8 mouse cellular contexts compared by ENCODE assay signal in the genomic region with DNA sequence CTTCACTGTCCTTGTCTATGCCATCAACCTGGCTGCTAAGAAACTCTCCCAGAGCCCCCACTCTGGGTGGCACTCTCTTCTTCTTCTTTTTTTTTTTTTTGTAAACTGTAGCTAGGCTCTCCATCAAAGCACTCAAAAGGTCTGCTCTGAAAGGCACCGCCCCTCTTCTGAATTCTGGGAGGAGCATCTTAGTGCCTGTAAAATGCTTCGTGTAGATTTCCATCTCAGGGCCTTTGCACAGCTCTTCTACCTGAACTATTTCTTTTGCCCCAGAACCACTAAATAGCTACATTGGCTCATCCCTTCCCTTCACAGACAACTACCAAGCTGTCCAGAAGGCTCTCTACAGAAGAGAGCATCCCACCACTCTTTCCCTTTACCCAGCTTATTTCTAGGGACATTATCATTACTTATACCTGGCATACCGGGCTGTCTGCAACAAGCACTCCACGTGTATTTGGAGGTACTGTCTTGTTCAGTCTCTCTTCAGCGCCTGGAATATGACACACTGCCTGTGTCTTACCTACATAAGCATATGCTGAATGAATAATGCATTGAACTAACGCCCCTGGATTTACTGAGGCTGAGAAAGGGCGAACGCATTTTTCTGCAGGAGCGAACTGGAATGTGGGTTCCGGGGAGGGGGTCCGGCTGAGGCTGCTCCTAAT. TPM values are rescaled to one million over a fixed set of nuclear protein-coding genes. Genes with fewer than 3 reads are reported as not detected.
DNase-seq lines count a peak whose midpoint lies in the region; ATAC-seq and TF ChIP-seq lines count a peak whose summit lies in the region.

No protein-coding gene starts in this region.

- H3K4me1 ChIP-seq in embryonic facial prominence, embryonic 12.5 days = peaks cover 3% of the 10 kb centered on the region; the same call in 1 of the 2 replicates
- no peaks in the 10 kb centered on the region for H3K4me1 ChIP-seq in limb, embryonic 11.5 days (ENCODE audit: control insufficient read depth, insufficient read depth, low read length)

- H3K9me3 ChIP-seq in embryonic facial prominence, embryonic 12.5 days = no peaks in the 10 kb centered on the region
- H3K9me3 ChIP-seq in limb, embryonic 11.5 days (ENCODE audit: control insufficient read depth, low read length) = no peaks in the 10 kb centered on the region

- DNase-seq in 3T3-L1 (ENCODE audit: low read depth, low spot score) = peak; percentile 84
- DNase-seq in A20 (ENCODE audit: low read depth, low spot score) = peak; percentile 80
- peak; percentile 28 for DNase-seq in limb, embryonic 11.5 days (ENCODE audit: low spot score)
- DNase-seq in adrenal gland, postnatal 10 days = no peak
- DNase-seq in urinary bladder, postnatal 14 days (ENCODE audit: low spot score) = no peak
- no peak for DNase-seq in layer of hippocampus, postnatal 10 days (ENCODE audit: low spot score in 2 of 2)

- H3K79me2 ChIP-seq in myocyte (ENCODE audit: control insufficient read depth, insufficient read depth) = no peaks in the 10 kb centered on the region

- peak overlapping the region; percentile 84 for H3K27ac ChIP-seq in embryonic facial prominence, embryonic 12.5 days
- no peak overlapping the region for H3K27ac ChIP-seq in limb, embryonic 11.5 days (replicated peaks; ENCODE audit: low read depth, low read length)

- peak overlapping the region; percentile 85 for H3K4me3 ChIP-seq in embryonic facial prominence, embryonic 12.5 days
- peak overlapping the region; percentile 86 for H3K4me3 ChIP-seq in limb, embryonic 11.5 days (ENCODE audit: low read depth, low read length)
- peak overlapping the region; percentile 57 for H3K4me3 ChIP-seq in myocyte

- peaks cover 22% of the 10 kb centered on the region for H3K36me3 ChIP-seq in embryonic facial prominence, embryonic 12.5 days
- peaks cover 9% of the 10 kb centered on the region; the same call in 1 of the 2 replicates for H3K36me3 ChIP-seq in limb, embryonic 11.5 days (ENCODE audit: control insufficient read depth, insufficient read depth, low read length)
- peaks cover 8% of the 10 kb centered on the region for H3K36me3 ChIP-seq in myocyte (ENCODE audit: control insufficient read depth, insufficient read depth)

- no peak for TF ChIP-seq POLR2A in myocyte (IDR thresholded peaks at IDR 0.05; ENCODE audit: insufficient read length, low read depth)

- peak overlapping the region; percentile 72 for H3K4me2 ChIP-seq in embryonic facial prominence, embryonic 12.5 days (replicated peaks)
- H3K4me2 ChIP-seq in limb, embryonic 11.5 days (ENCODE audit: low read depth, severe bottlenecking) = peak overlapping the region; percentile 62
- H3K4me2 ChIP-seq in myocyte (ENCODE audit: low read depth) = peak overlapping the region; percentile 90

- peak overlapping the region; percentile 85 for H3K9ac ChIP-seq in embryonic facial prominence, embryonic 12.5 days
- H3K9ac ChIP-seq in limb, embryonic 11.5 days (ENCODE audit: low read length) = peak overlapping the region; percentile 90

- 3% methylated on average over 11 of the region's 11 CpGs for WGBS in embryonic facial prominence, embryonic 12.5 days
- WGBS in limb, embryonic 11.5 days = 3% methylated on average over 11 of the region's 11 CpGs

- H3ac ChIP-seq in myocyte (ENCODE audit: control insufficient read depth, insufficient read length) = peak overlapping the region; percentile 24

- ATAC-seq in embryonic facial prominence, embryonic 12.5 days (ENCODE audit: insufficient number of reproducible peaks, insufficient read depth, low FRiP score, low TSS enrichment) = 0 out of 2 replicates have a peak, but pooled peaks have one; percentile 25
- ATAC-seq in limb, embryonic 11.5 days (ENCODE audit: insufficient number of reproducible peaks, low FRiP score, low TSS enrichment, low read depth) = no peak

- H3K27me3 ChIP-seq in embryonic facial prominence, embryonic 12.5 days = no peaks in the 10 kb centered on the region
- no peaks in the 10 kb centered on the region for H3K27me3 ChIP-seq in limb, embryonic 11.5 days (ENCODE audit: control insufficient read depth, insufficient read depth, low read length)
- no peaks in the 10 kb centered on the region for H3K27me3 ChIP-seq in myocyte (ENCODE audit: control insufficient read depth, insufficient read depth, insufficient read length)

TF ChIP-seq in myocyte, 11 proteins besides CTCF, POLR2A, EP300 and RAD21:
- TF ChIP-seq TCF3 (IDR thresholded peaks at IDR 0.05; ENCODE audit: insufficient read length, low read depth) (no peak), MYOG (IDR thresholded peaks at IDR 0.05; ENCODE audit: control insufficient read depth in 1 of 3, insufficient read depth in 1 of 3, insufficient read length in 2 of 3, low read depth in 2 of 3) (no peak), MYOD1 (IDR thresholded peaks at IDR 0.05; ENCODE audit: control insufficient read depth in 1 of 3, insufficient read length in 2 of 3, low read depth in 2 of 3) (no peak), SRF (IDR thresholded peaks at IDR 0.05; ENCODE audit: control insufficient read depth, insufficient read length, low read depth) (no peak), E2F4 (IDR thresholded peaks at IDR 0.05; ENCODE audit: insufficient read depth) (no peak), REST (IDR thresholded peaks at IDR 0.05; ENCODE audit: insufficient read depth, insufficient read length) (no peak), POLR2AphosphoS2 (IDR thresholded peaks at IDR 0.05; ENCODE audit: insufficient read length, low read depth) (no peak), USF1 (IDR thresholded peaks at IDR 0.05; ENCODE audit: low read depth) (no peak)

RNA-seq across cellular contexts. Expression of a gene that starts 0.8 kb away (rescaled TPM):
- polyA plus RNA-seq in embryonic facial prominence, embryonic 12.5 days (2016; fragmentation: Nextera tagmentation; extraction: Ambion mirVana) = 86.3 and 86.5 TPM in 2 replicates
- 89.0 and 91.6 TPM in 2 replicates for polyA plus RNA-seq in limb, embryonic 11.5 days (2014; fragmentation: Nextera tagmentation; extraction: Ambion mirVana)
- 31.2 TPM for polyA plus RNA-seq in myocyte (2012; fragmentation: generic; extraction: Trizol)
- 10 to 100 TPM; 33.1 to 37.3 TPM for total RNA-seq in adrenal gland, postnatal 10 days (2021)
- 10 to 100 TPM; 51.0 to 57.2 TPM for total RNA-seq in layer of hippocampus, postnatal 10 days (2021)

RNA-seq across cellular contexts. Expression of a gene that starts 8.0 kb away (rescaled TPM):
- polyA plus RNA-seq in embryonic facial prominence, embryonic 12.5 days (2016; fragmentation: Nextera tagmentation; extraction: Ambion mirVana) = 9.6 and 9.9 TPM in 2 replicates
- 10.4 and 11.5 TPM in 2 replicates for polyA plus RNA-seq in limb, embryonic 11.5 days (2014; fragmentation: Nextera tagmentation; extraction: Ambion mirVana)
- polyA plus RNA-seq in myocyte (2012; fragmentation: generic; extraction: Trizol) = 3.8 TPM
- 1 to 10 TPM; 1.9 to 5.0 TPM for total RNA-seq in adrenal gland, postnatal 10 days (2021)
- 1 to 10 TPM; 4.1 to 4.5 TPM for total RNA-seq in layer of hippocampus, postnatal 10 days (2021)

RNA-seq across cellular contexts. Expression of a gene that starts 8.3 kb away (rescaled TPM):
- 22.5 and 23.0 TPM in 2 replicates for polyA plus RNA-seq in embryonic facial prominence, embryonic 12.5 days (2016; fragmentation: Nextera tagmentation; extraction: Ambion mirVana)
- 13.3 and 14.4 TPM in 2 replicates for polyA plus RNA-seq in limb, embryonic 11.5 days (2014; fragmentation: Nextera tagmentation; extraction: Ambion mirVana)
- polyA plus RNA-seq in myocyte (2012; fragmentation: generic; extraction: Trizol) = 13.6 TPM
- 10 to 100 TPM; 16.1 to 17.8 TPM for total RNA-seq in adrenal gland, postnatal 10 days (2021)
- total RNA-seq in layer of hippocampus, postnatal 10 days (2021) = 10 to 100 TPM; 24.4 to 26.4 TPM

RNA-seq across cellular contexts. Expression of a gene that starts 8.6 kb away (rescaled TPM):
- 7.4 and 9.1 TPM in 2 replicates for polyA plus RNA-seq in embryonic facial prominence, embryonic 12.5 days (2016; fragmentation: Nextera tagmentation; extraction: Ambion mirVana)
- polyA plus RNA-seq in limb, embryonic 11.5 days (2014; fragmentation: Nextera tagmentation; extraction: Ambion mirVana) = 4.3 and 4.5 TPM in 2 replicates
- polyA plus RNA-seq in myocyte (2012; fragmentation: generic; extraction: Trizol) = 58.8 TPM
- total RNA-seq in adrenal gland, postnatal 10 days (2021) = 1 to 10 TPM; 5.6 to 9.5 TPM
- total RNA-seq in layer of hippocampus, postnatal 10 days (2021) = 1 to 10 TPM; 1.3 to 1.9 TPM

RNA-seq across cellular contexts. Expression of a gene that starts 25.5 kb away (rescaled TPM):
- polyA plus RNA-seq in embryonic facial prominence, embryonic 12.5 days (2016; fragmentation: Nextera tagmentation; extraction: Ambion mirVana) = 361 and 382 TPM in 2 replicates
- 459 and 489 TPM in 2 replicates for polyA plus RNA-seq in limb, embryonic 11.5 days (2014; fragmentation: Nextera tagmentation; extraction: Ambion mirVana)
- polyA plus RNA-seq in myocyte (2012; fragmentation: generic; extraction: Trizol) = 2,022 TPM
- 10 to 100 TPM; 75.5 to 92.7 TPM for total RNA-seq in adrenal gland, postnatal 10 days (2021)
- 10 to 100 TPM; 66.9 to 67.8 TPM for total RNA-seq in layer of hippocampus, postnatal 10 days (2021)

Comparison
In these comparisons a context has a peak if more than half of its experiments do, and no peak if none do; other contexts are left out.
1. DNase-seq: peak in 3T3-L1 (single experiment), A20 (single experiment) and limb, embryonic 11.5 days (single experiment); none in adrenal gland, postnatal 10 days (single experiment), urinary bladder, postnatal 14 days (single experiment) and layer of hippocampus, postnatal 10 days (0 of 2).
2. Peak in every context shown above with its lines, with median percentiles within 50 percentile points of each other: H3K4me2 ChIP-seq and H3K4me3 ChIP-seq.